Mouse (Mus musculus) forebrain, embryonic 12.5 days (tissue): ENCODE results near the gene Strn. TPM values are rescaled to one million over a fixed set of nuclear protein-coding genes. Genes with fewer than 3 reads are reported as not detected.

ENCODE experiments used
- ATAC-seq: fragments of 200-750 bp; cut with Nextera tagmentation; 2 replicates; pipeline ENCODE4 v1.8.0; 2017; ENCODE audit warnings: moderate TSS enrichment; ENCODE audit not compliant: low FRiP score
- H3K27ac ChIP-seq: fragments of 300-500 bp; sonication (generic); 2 replicates; pipeline ENCODE4 v1.5.1; 2016; ENCODE audit warnings: mild to moderate bottlenecking
- H3K27me3 ChIP-seq: fragments of 300-500 bp; sonication (generic); 2 replicates; pipeline ENCODE4 v1.6.1; 2016; ENCODE audit warnings: mild to moderate bottlenecking
- H3K36me3 ChIP-seq: fragments of 300-500 bp; sonication (generic); replicated peaks from 2 replicates; pipeline ENCODE4 v1.6.1; 2016; ENCODE audit warnings: mild to moderate bottlenecking
- H3K4me1 ChIP-seq: fragments of 300-500 bp; sonication (generic); 2 replicates; pipeline ENCODE4 v1.6.1; 2016
- H3K4me2 ChIP-seq: fragments of 300-500 bp; sonication (generic); 2 replicates; pipeline ENCODE4 v1.6.1; 2016; ENCODE audit warnings: mild to moderate bottlenecking, moderate library complexity
- H3K4me3 ChIP-seq: fragments of 300-500 bp; sonication (generic); replicated peaks from 2 replicates; pipeline ENCODE4 v1.5.1; 2016; ENCODE audit warnings: mild to moderate bottlenecking
- H3K9ac ChIP-seq: fragments of 300-500 bp; sonication (generic); 2 replicates; pipeline ENCODE4 v1.6.1; 2016; ENCODE audit warnings: mild to moderate bottlenecking
- H3K9me3 ChIP-seq: fragments of 300-500 bp; sonication (generic); 2 replicates; pipeline ENCODE4 v1.6.1; 2016
- WGBS: fragments of 180-500 bp; shearing (Covaris S2); methylation state at CpG from one replicate; pipeline ENCODE4 v1.1.7; 2016; 5-methylcytosine and 5-hydroxymethylcytosine counted together
- polyA plus RNA-seq: library from polyadenylated mRNA; unstranded; fragments of >200 nt; fragmentation: Nextera tagmentation; extraction: Ambion mirVana; gene quantifications from 2 replicates; pipeline ENCODE4 v1.2.1, GENCODE M21; 2016

Gene Strn
- polyA plus RNA-seq, 1 experiment from 2014 or later, result 7.5 TPM

GRCm38 (mm10) chr17:78640387-78640786 lies 96.6 kb downstream of the Strn start:
- Histone ChIP-seq H3K36me3 (no peaks in the 10 kb centered on the region), H3K9ac (no peak overlapping the region), H3K4me1 (no peaks in the 10 kb centered on the region), H3K4me3 (no peak overlapping the region), H3K27me3 (no peaks in the 10 kb centered on the region), H3K27ac (no peak overlapping the region), H3K4me2 (no peak overlapping the region), H3K9me3 (no peaks in the 10 kb centered on the region)
- no peak for ATAC-seq
- 95% methylated on average over 3 of the region's 3 CpGs for WGBS

GRCm38 (mm10) chr17:78639099-78639498 lies 97.9 kb downstream of the Strn start:
- Histone ChIP-seq H3K36me3 (no peaks in the 10 kb centered on the region), H3K9me3 (no peaks in the 10 kb centered on the region), H3K27ac (no peak overlapping the region), H3K27me3 (no peaks in the 10 kb centered on the region), H3K4me1 (no peaks in the 10 kb centered on the region), H3K4me2 (no peak overlapping the region), H3K4me3 (no peak overlapping the region), H3K9ac (no peak overlapping the region)
- WGBS, result 90% methylated on average over 6 of the region's 6 CpGs
- ATAC-seq, result no peak

GRCm38 (mm10) chr17:78637140-78637539 lies 99.9 kb downstream of the Strn start:
- Histone ChIP-seq H3K36me3 (no peaks in the 10 kb centered on the region), H3K4me1 (no peaks in the 10 kb centered on the region), H3K4me3 (no peak overlapping the region), H3K9ac (no peak overlapping the region), H3K27ac (no peak overlapping the region), H3K27me3 (no peaks in the 10 kb centered on the region), H3K9me3 (no peaks in the 10 kb centered on the region), H3K4me2 (no peak overlapping the region)
- WGBS, result 92% methylated on average over 7 of the region's 7 CpGs
- no peak for ATAC-seq

- Histone ChIP-seq H3K36me3 (no peaks in the 10 kb centered on the region), H3K9ac (no peak overlapping the region), H3K27me3 (no peaks in the 10 kb centered on the region), H3K4me1 (no peaks in the 10 kb centered on the region), H3K27ac (no peak overlapping the region), H3K9me3 (no peaks in the 10 kb centered on the region), H3K4me2 (no peak overlapping the region), H3K4me3 (no peak overlapping the region)
- WGBS, result 47% methylated on average over 2 of the region's 2 CpGs
- ATAC-seq, result no peak
Observed at GRCm38 (mm10) chr17:78635616-78636015, 101.4 kb downstream of the Strn start.

- no peak for ATAC-seq
- no peak overlapping the region for H3K4me2 ChIP-seq
- no peak overlapping the region for H3K27ac ChIP-seq
- H3K36me3 ChIP-seq, result no peaks in the 10 kb centered on the region
- 95% methylated on average over 19 of the region's 19 CpGs for WGBS
- H3K9ac ChIP-seq, result no peak overlapping the region
- H3K4me1 ChIP-seq, result no peaks in the 10 kb centered on the region
- no peaks in the 10 kb centered on the region for H3K9me3 ChIP-seq
- no peak overlapping the region for H3K4me3 ChIP-seq
- H3K27me3 ChIP-seq, result no peaks in the 10 kb centered on the region
Observed at GRCm38 (mm10) chr17:78624941-78625340, 112.1 kb downstream of the Strn start.

GRCm38 (mm10) chr17:78621863-78622262 lies 115.1 kb downstream of the Strn start:
- H3K27me3 ChIP-seq, result no peaks in the 10 kb centered on the region
- no peak overlapping the region for H3K27ac ChIP-seq
- no peak for ATAC-seq
- H3K4me1 ChIP-seq, result no peaks in the 10 kb centered on the region
- H3K36me3 ChIP-seq, result no peaks in the 10 kb centered on the region
- no peak overlapping the region for H3K4me2 ChIP-seq
- H3K9me3 ChIP-seq, result no peaks in the 10 kb centered on the region
- 89% methylated on average over 4 of the region's 4 CpGs for WGBS
- no peak overlapping the region for H3K9ac ChIP-seq
- H3K4me3 ChIP-seq, result no peak overlapping the region

GRCm38 (mm10) chr17:78620740-78621139 lies 116.3 kb downstream of the Strn start:
- Histone ChIP-seq H3K27ac (no peak overlapping the region), H3K4me1 (no peaks in the 10 kb centered on the region), H3K4me3 (no peak overlapping the region), H3K27me3 (no peaks in the 10 kb centered on the region), H3K9ac (no peak overlapping the region), H3K9me3 (no peaks in the 10 kb centered on the region), H3K4me2 (no peak overlapping the region), H3K36me3 (no peaks in the 10 kb centered on the region)
- no peak for ATAC-seq
- 92% methylated on average over 4 of the region's 4 CpGs for WGBS

- ATAC-seq, result no peak
- no peaks in the 10 kb centered on the region for H3K4me1 ChIP-seq
- no peak overlapping the region for H3K4me3 ChIP-seq
- 92% methylated on average over 7 of the region's 7 CpGs for WGBS
- no peaks in the 10 kb centered on the region for H3K9me3 ChIP-seq
- H3K36me3 ChIP-seq, result no peaks in the 10 kb centered on the region
- no peak overlapping the region for H3K27ac ChIP-seq
- no peak overlapping the region for H3K9ac ChIP-seq
- H3K27me3 ChIP-seq, result no peaks in the 10 kb centered on the region
- no peak overlapping the region for H3K4me2 ChIP-seq
Observed at GRCm38 (mm10) chr17:78619981-78620380, 117.0 kb downstream of the Strn start.

- Histone ChIP-seq H3K4me3 (no peak overlapping the region), H3K27ac (no peak overlapping the region), H3K4me2 (no peak overlapping the region), H3K9ac (no peak overlapping the region), H3K36me3 (no peaks in the 10 kb centered on the region), H3K9me3 (no peaks in the 10 kb centered on the region), H3K27me3 (no peaks in the 10 kb centered on the region), H3K4me1 (no peaks in the 10 kb centered on the region)
- no peak for ATAC-seq
- WGBS, result 85% methylated on average over 5 of the region's 5 CpGs
Observed at GRCm38 (mm10) chr17:78618164-78618693, 118.8 kb downstream of the Strn start.

GRCm38 (mm10) chr17:78615096-78615495 lies 121.9 kb downstream of the Strn start:
- WGBS, result 90% methylated on average over 3 of the region's 3 CpGs
- H3K27me3 ChIP-seq, result no peaks in the 10 kb centered on the region
- H3K36me3 ChIP-seq, result no peaks in the 10 kb centered on the region
- H3K9ac ChIP-seq, result no peak overlapping the region
- H3K27ac ChIP-seq, result no peak overlapping the region
- no peaks in the 10 kb centered on the region for H3K4me1 ChIP-seq
- ATAC-seq, result no peak
- H3K4me3 ChIP-seq, result no peak overlapping the region
- no peak overlapping the region for H3K4me2 ChIP-seq
- H3K9me3 ChIP-seq, result no peaks in the 10 kb centered on the region

- Histone ChIP-seq H3K4me3 (no peak overlapping the region), H3K9me3 (no peaks in the 10 kb centered on the region), H3K36me3 (no peaks in the 10 kb centered on the region), H3K4me2 (no peak overlapping the region), H3K4me1 (no peaks in the 10 kb centered on the region), H3K9ac (no peak overlapping the region), H3K27me3 (no peaks in the 10 kb centered on the region), H3K27ac (no peak overlapping the region)
- 82% methylated on average over 2 of the region's 2 CpGs for WGBS
- ATAC-seq, result no peak
Observed at GRCm38 (mm10) chr17:78614481-78614880, 122.5 kb downstream of the Strn start.

- Histone ChIP-seq H3K4me3 (no peak overlapping the region), H3K27me3 (no peaks in the 10 kb centered on the region), H3K4me1 (no peaks in the 10 kb centered on the region), H3K9ac (no peak overlapping the region), H3K36me3 (no peaks in the 10 kb centered on the region), H3K27ac (no peak overlapping the region), H3K4me2 (no peak overlapping the region), H3K9me3 (no peaks in the 10 kb centered on the region)
- no peak for ATAC-seq
- WGBS, result 73% methylated on average over 6 of the region's 6 CpGs
Observed at GRCm38 (mm10) chr17:78611117-78611516, 125.9 kb downstream of the Strn start.

GRCm38 (mm10) chr17:78609191-78609855 lies 127.7 kb downstream of the Strn start:
- no peaks in the 10 kb centered on the region for H3K36me3 ChIP-seq
- no peak overlapping the region for H3K4me3 ChIP-seq
- no peak overlapping the region for H3K4me2 ChIP-seq
- no peaks in the 10 kb centered on the region for H3K4me1 ChIP-seq
- 94% methylated on average over 13 of the region's 13 CpGs for WGBS
- no peak overlapping the region for H3K9ac ChIP-seq
- no peak for ATAC-seq
- no peak overlapping the region for H3K27ac ChIP-seq
- no peaks in the 10 kb centered on the region for H3K27me3 ChIP-seq
- H3K9me3 ChIP-seq, result no peaks in the 10 kb centered on the region
